Mouse (Mus musculus) right cerebral cortex, adult 2 months (tissue): ENCODE results near the gene Rnf114.

Experiments used
- DNase-seq, 2 experiments: peaks; one replicate each; pipeline ENCODE4 v3.0.0; 2021 to 2022; ENCODE audit warnings: low spot score in 2 of 2

Gene Rnf114

GRCm38 (mm10) chr2:167539536-167540476, 47.4 kb downstream of the Rnf114 start:
- no peak for DNase-seq

- DNase-seq: no peak
These were observed 48.1 kb downstream of the Rnf114 start for GRCm38 (mm10) chr2:167540477-167541110.

GRCm38 (mm10) chr2:167541324-167541723, 48.9 kb downstream of the Rnf114 start:
- DNase-seq: no peak

- DNase-seq: no peak
These were observed 49.3 kb downstream of the Rnf114 start for GRCm38 (mm10) chr2:167541761-167542160.

DNA sequence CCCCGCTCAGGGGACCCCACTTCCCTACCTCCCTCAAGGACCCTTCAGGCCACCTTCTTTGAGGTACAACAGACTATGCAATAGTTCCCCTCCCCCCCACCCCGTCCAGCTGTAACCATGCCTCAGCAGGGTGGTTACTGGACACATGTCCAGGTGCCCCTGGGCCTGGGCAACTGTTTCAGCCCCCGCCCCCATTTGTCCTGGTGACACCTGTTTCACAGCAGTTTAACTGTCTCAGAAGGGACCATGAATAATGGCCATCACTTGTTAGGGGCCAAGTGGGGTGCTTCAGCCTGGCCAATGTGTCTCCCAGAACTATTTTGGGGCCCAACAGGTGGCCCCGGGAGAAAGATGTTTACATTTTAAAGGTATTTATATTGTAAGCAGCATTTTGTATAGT, 49.9 kb downstream of the Rnf114 start:
- DNase-seq: no peak

DNA sequence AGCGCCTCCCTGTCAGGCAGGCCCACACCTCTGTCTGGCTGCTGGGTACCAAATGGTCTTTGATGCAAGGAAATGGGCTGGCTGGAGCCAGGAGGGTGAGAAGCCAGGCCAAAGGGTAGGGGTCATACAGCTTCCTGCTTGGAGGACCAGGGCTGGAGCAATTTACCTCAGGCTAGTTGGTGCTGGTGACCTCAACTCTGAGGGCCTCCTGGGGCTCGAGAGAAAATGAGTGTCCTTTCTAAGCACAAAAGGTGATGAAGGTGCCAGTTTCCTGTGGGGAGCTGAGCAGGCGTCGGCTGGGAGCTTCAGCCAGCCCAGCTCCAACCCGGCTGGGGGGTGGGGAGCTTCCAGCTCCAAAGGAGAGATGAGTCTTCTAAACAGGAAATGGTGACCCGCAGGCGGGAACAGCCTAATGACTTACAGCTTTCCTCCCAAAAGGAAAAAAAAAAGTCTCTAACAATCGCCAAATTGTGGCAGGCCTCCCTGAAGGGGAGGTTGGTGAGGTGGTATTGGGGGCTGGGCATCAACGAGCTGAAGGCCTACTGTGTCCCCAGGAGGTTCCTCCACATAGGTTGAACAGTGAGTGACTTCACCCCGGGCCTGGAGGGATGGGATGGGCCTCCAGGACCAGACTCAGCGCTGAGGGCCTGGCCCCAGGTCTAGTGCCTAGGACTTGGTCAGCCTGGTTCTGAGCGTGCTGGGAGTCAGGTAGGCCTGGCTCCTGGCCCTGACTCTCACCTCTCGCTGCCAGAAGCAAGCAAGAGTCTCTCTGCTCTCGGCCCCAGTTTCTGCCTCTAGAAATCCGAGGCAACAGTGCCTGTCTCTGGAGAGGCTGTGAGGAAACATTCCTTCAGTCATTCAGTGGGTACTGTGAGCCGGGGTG, 50.9 kb downstream of the Rnf114 start:
- no peak for DNase-seq

DNA sequence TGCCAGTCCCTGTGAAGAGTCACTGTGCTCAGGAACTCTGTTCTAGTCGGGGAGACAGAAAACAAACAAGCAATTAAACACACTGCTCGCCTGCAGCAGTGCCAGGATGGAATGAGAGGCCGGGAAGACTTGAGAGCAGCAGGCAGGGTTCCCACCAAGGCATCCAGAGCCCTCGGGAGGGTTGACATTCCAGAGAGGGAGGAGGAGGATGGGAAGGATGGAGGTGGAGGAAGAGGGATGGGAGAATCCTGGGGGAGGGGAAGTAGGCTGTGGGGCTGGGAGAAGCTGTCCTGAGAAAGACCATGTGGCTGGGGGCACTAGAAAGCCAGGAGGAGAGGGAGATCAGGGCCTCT, 51.5 kb downstream of the Rnf114 start:
- DNase-seq: no peak

GRCm38 (mm10) chr2:167544456-167544855, 52.0 kb downstream of the Rnf114 start:
- no peak for DNase-seq

- DNase-seq: no peak
These were observed 54.2 kb downstream of the Rnf114 start for GRCm38 (mm10) chr2:167546447-167547195.

GRCm38 (mm10) chr2:167547444-167547843, 55.0 kb downstream of the Rnf114 start:
- DNase-seq: no peak

- no peak for DNase-seq
These were observed 56.5 kb downstream of the Rnf114 start for GRCm38 (mm10) chr2:167548961-167549360.

DNA sequence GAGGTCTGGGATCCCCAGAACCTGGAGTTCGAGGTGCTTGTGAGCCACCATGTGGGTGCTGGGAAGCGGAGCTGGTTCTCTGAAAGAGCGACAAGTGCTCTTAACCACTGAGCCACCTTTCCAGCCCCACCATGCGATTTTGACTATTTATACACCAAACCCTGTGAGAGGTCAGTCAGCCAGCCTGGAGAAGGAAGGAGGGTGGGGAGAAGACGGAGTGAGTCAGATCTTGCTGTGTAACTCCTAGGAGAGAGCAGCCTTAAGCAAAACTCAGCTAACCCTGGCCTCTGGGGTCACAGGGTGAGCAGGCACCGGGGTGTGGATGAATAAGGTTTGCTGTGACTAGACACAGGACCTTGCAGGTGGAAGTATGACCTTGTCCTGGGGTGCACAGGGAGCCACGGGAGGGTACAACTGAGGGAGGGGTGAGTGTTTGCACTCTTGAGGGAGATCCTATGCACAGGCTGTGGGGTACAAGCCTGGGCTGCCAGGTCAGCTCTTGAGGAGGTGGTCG, 58.0 kb downstream of the Rnf114 start:
- DNase-seq: no peak

DNA sequence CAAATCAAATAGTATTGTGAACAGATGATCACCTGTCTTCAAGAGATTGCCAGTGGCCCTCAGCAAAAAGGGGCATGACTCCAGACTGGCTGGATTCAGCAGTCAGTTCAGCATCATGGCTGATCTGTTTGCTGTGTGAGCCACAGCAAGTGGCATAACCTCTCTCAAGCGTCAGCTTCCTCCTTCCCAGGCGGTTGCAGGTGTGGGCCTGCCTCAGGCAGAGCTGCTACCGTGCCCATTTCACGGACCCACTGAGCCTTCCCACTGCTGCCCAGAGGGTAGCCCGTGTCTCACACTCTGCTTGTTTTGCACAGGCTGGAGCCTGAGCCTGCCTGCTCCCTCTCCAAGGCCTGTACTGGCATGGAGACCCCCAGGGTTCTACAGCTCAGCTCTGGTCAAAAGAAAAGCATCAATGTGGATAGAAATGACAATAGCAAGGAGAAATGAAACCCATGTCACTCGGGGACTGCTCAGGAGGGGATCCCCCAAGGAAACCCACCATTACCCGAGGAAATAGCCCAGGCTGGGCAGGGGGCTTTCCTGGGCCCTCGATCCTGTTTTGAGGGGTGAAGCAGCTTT, 59.0 kb downstream of the Rnf114 start:
- no peak for DNase-seq

GRCm38 (mm10) chr2:167552292-167552691, 59.8 kb downstream of the Rnf114 start:
- DNase-seq: no peak

DNA sequence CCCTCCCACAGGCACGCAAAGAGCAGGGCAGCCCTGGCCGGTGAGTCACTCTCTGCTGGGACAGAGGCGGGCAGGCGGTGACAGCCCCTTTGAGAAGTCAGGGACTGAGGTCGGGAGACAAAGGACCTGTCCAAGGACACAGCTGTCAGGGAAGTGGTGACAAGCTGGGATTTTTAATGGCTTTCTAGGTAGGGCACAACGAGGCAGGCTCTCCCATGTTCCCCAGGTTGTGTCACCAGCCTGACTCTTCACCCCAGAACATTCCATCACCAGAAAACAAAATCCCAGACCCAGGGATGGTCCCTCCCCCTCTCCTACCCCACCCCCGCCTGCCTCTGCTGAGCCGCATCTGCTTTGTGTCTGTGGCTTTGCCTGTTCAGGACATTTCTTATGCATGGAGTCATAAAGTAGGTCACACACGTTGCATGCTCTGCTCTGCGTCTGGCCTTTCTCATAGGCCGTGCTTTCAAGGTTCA, 60.5 kb downstream of the Rnf114 start:
- DNase-seq: no peak

GRCm38 (mm10) chr2:167555766-167556165, 63.3 kb downstream of the Rnf114 start:
- no peak for DNase-seq

DNA sequence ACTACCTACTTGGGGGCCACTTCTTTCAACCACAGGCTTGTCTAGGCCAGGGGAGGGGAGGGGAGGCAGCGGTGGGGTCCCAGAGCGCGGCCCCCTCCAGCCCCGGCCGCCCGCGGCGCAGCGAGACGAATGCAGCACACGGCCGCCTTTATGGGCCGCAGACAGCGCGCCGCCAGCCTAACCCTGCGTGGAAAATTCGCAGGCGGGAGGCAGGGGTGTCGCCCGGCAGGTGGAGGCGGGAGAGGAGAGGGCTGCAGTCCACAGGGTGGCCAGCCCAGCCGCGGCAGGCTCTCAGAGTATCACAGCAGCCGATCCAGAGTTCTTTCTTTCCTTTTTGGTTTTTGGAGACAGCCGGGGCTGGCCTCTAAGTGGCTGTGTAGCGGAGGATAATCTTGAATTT, 67.0 kb downstream of the Rnf114 start:
- no peak for DNase-seq

DNA sequence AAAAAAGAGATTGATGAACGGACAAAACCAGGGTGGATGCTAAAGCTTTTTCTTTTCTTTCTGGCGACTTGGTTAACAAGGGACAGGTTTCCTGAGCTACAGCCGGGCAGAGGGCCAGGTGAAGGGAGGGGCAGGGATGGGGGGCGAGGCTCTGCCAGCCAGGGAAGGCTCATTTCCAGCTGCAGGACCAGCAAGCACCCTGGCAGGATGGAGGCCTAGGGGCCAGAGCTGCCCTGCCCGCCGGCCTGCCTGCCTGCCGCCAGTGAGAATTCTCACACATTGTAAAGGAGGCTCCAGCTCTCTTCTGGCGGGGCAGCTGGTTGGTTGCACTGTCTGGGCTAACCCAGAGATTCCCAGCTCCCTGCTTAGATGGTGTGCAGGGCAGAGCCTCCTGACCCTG, 69.7 kb downstream of the Rnf114 start:
- no peak for DNase-seq

GRCm38 (mm10) chr2:167563035-167563434, 70.6 kb downstream of the Rnf114 start:
- DNase-seq: no peak

DNA sequence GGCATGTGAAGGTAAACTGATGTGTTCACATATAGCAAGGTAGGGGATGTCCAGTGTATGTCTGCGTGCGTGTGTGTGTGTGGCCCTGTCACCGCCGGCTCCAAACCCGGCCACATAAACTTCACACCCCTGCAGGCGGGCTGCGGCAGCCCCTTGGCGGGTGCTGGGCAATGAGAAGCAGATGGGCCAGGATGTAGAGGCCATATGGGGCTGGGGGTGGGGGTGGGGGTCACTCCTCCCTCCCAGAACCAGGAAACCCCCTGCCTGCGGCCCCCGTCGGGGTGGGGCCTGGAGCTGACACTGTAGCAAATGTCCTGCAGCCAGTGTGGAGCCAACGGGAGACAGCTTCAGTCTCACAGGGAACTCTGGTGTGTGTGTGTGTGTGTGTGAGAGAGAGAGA, 71.3 kb downstream of the Rnf114 start:
- no peak for DNase-seq
